ENCODE assay signal across 19 mouse cellular contexts in the genomic region with DNA sequence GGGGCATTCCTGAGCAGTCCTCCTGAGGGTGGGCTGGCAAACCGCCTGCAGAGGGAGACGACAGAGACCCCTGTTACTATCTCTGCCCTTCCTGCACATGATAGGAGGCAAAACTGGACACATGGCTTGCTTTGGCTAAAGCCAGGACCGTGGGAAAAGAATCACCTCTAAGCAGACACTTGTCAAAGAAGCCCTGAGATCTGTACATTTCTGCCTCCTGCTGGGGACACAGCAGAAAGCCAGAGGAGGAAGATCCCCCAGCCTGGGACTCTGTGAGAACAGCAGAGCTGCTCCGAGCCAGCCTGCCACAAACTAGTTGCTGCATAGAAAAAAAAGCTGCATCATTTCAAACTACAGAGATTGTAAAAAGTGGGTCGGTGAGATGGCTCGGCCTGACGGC. TPM values are rescaled to one million over a fixed set of nuclear protein-coding genes. Genes with fewer than 3 reads are reported as not detected.
DNase-seq lines count a peak whose midpoint lies in the region; TF ChIP-seq lines count a peak whose summit lies in the region.
"Had no signal": no experiment of that assay in that cellular context is flagged by ENCODE, and none has a peak within 500 bp of the region (broad histone marks: within the 10 kb centered on the region; RNA-seq: fewer than 3 reads in every experiment).

No protein-coding gene starts in this region.

- no peak overlapping the region for H3K9ac ChIP-seq in heart, adult 2 months (ENCODE audit: low read depth, low read length)
- H3K9ac ChIP-seq: embryonic facial prominence, embryonic 13.5 days; hindbrain, embryonic 12.5 days had no signal

- no peak overlapping the region for H3K27ac ChIP-seq in heart, adult 2 months
- H3K27ac ChIP-seq in layer of hippocampus, adult 2 months = no peak overlapping the region
- H3K27ac ChIP-seq: embryonic facial prominence, embryonic 13.5 days; hindbrain, embryonic 12.5 days had no signal

- no peak for DNase-seq in heart, adult 2 months
- DNase-seq in heart, postnatal 25 days (ENCODE audit: low spot score) = no peak
- DNase-seq in layer of hippocampus, adult 2 months (ENCODE audit: low spot score in 2 of 2) = no peak
- no peak for DNase-seq in layer of hippocampus, adult 8-10 months (ENCODE audit: low spot score in 2 of 2)
- peak; percentile 72 for DNase-seq in R1 (ENCODE audit: low read depth, low spot score)
- DNase-seq in cerebellum, adult 9-10 months = no peak
- DNase-seq: adrenal gland, postnatal 25 days; cerebellum, postnatal 25 days; gastrocnemius, postnatal 36 days; right cerebral cortex, postnatal 4 days had no signal

- peak; percentile 37 for TF ChIP-seq CTCF in heart, adult 2 months (IDR thresholded peaks at IDR 0.05)
- TF ChIP-seq CTCF in layer of hippocampus, adult 2 months (conservative IDR thresholded peaks at IDR 0.05) = peak; percentile 52
- no peak; the same call in 1 of the 2 replicates for TF ChIP-seq CTCF in E14TG2a.4 (conservative IDR thresholded peaks at IDR 0.05; ENCODE audit: low read length)

- no peaks in the 10 kb centered on the region for H3K79me2 ChIP-seq in heart, adult 2 months (replicated peaks; ENCODE audit: control insufficient read depth, insufficient read depth, low read length)

- no peaks in the 10 kb centered on the region for H3K27me3 ChIP-seq in heart, adult 2 months (ENCODE audit: control insufficient read depth, insufficient read depth, low read length)
- no peaks in the 10 kb centered on the region for H3K27me3 ChIP-seq in E14TG2a.4 (ENCODE audit: insufficient read depth, low read length)
- H3K27me3 ChIP-seq: embryonic facial prominence, embryonic 13.5 days; hindbrain, embryonic 12.5 days; megakaryocyte, embryonic 14.5 days had no signal

- H3K4me1 ChIP-seq in heart, adult 2 months (ENCODE audit: control insufficient read depth, insufficient read depth, low read length) = no peaks in the 10 kb centered on the region
- H3K4me1 ChIP-seq in E14TG2a.4 (replicated peaks; ENCODE audit: low read depth, low read length) = peaks cover 43% of the 10 kb centered on the region
- H3K4me1 ChIP-seq: embryonic facial prominence, embryonic 13.5 days; hindbrain, embryonic 12.5 days had no signal

- no peaks in the 10 kb centered on the region for H3K9me3 ChIP-seq in E14TG2a.4 (ENCODE audit: low read length)
- H3K9me3 ChIP-seq: embryonic facial prominence, embryonic 13.5 days; hindbrain, embryonic 12.5 days had no signal

- H3K36me3 ChIP-seq in heart, adult 2 months (ENCODE audit: control insufficient read depth, insufficient read depth, low read length) = no peaks in the 10 kb centered on the region
- peaks cover 42% of the 10 kb centered on the region for H3K36me3 ChIP-seq in E14TG2a.4 (ENCODE audit: insufficient read depth, low read length)

- intact Hi-C loops in heart, adult 2 months (cut with DNase I) = loop anchor here (5.0 kb wide), 1 partner anchor 101 kb away; no protein-coding TSS in a partner anchor
- intact Hi-C loops in heart, postnatal 25 days (cut with DNase I) = loop anchor here (2.0 kb wide), 1 partner anchor 100 kb away; no protein-coding TSS in a partner anchor

- H3K4me3 ChIP-seq in heart, adult 2 months = no peak overlapping the region
- no peak overlapping the region for H3K4me3 ChIP-seq in layer of hippocampus, adult 2 months
- peak overlapping the region; percentile 65 for H3K4me3 ChIP-seq in E14TG2a.4 (replicated peaks; ENCODE audit: low read length)
- H3K4me3 ChIP-seq: embryonic facial prominence, embryonic 13.5 days; hindbrain, embryonic 12.5 days; megakaryocyte, embryonic 14.5 days had no signal

- TF ChIP-seq EP300 in heart, adult 2 months (IDR thresholded peaks at IDR 0.05; ENCODE audit: insufficient read depth, low read depth, low read length) = no peak

- WGBS in heart, adult 2 months = 73% methylated on average over 7 of the region's 7 CpGs

- TF ChIP-seq POLR2A in heart, adult 2 months (IDR thresholded peaks at IDR 0.05; ENCODE audit: insufficient read depth, low read depth, low read length) = no peak

RNA-seq across cellular contexts. Expression of gene Cldn22, which starts 18.8 kb away (rescaled TPM):
- total RNA-seq in heart, adult 2 months (2021) = not detected
- 0.35 and 1.2 TPM in 2 replicates for polyA plus RNA-seq in heart, adult 2 months (2012; rRNA removed)
- not detected for total RNA-seq in heart, postnatal 25 days (2021)
- total RNA-seq in layer of hippocampus, adult 2 months (2021) = 1 to 10 TPM; 3.1 to 5.1 TPM
- total RNA-seq in layer of hippocampus, adult 8-10 months (2022) = 1 to 10 TPM; 2.3 to 4.4 (median 2.9) TPM
- polyA plus RNA-seq: embryonic facial prominence, embryonic 13.5 days; forebrain, embryonic 16.5 days; hindbrain, embryonic 12.5 days; kidney, embryonic 14.5 days; liver, embryonic 11.5 days; lung, postnatal 0 days had no signal

RNA-seq across cellular contexts. Expression of gene Cldn24, which starts 21.1 kb away (rescaled TPM):
- not detected for total RNA-seq in heart, adult 2 months (2021)
- not detected in 2 replicates for polyA plus RNA-seq in heart, adult 2 months (2012; rRNA removed)
- total RNA-seq in heart, postnatal 25 days (2021) = not detected
- total RNA-seq in layer of hippocampus, adult 2 months (2021) = not detected
- total RNA-seq in layer of hippocampus, adult 8-10 months (2022) = not detected
- total RNA-seq: adrenal gland, postnatal 25 days; gastrocnemius, postnatal 36 days; left cerebral cortex, postnatal 25 days had no signal
- polyA plus RNA-seq: embryonic facial prominence, embryonic 13.5 days; forebrain, embryonic 16.5 days; kidney, embryonic 14.5 days; liver, embryonic 11.5 days; lung, postnatal 0 days had no signal
